Mouse (Mus musculus) spleen, adult 18-20 months (tissue): ENCODE data around the gene Wnk1.

ENCODE experiments used
- DNase-seq, 2 experiments: peaks; one replicate each; pipeline ENCODE4 v3.0.0; 2022; ENCODE audit warnings: mixed read lengths in 2 of 2

The Wnk1 gene

DNA sequence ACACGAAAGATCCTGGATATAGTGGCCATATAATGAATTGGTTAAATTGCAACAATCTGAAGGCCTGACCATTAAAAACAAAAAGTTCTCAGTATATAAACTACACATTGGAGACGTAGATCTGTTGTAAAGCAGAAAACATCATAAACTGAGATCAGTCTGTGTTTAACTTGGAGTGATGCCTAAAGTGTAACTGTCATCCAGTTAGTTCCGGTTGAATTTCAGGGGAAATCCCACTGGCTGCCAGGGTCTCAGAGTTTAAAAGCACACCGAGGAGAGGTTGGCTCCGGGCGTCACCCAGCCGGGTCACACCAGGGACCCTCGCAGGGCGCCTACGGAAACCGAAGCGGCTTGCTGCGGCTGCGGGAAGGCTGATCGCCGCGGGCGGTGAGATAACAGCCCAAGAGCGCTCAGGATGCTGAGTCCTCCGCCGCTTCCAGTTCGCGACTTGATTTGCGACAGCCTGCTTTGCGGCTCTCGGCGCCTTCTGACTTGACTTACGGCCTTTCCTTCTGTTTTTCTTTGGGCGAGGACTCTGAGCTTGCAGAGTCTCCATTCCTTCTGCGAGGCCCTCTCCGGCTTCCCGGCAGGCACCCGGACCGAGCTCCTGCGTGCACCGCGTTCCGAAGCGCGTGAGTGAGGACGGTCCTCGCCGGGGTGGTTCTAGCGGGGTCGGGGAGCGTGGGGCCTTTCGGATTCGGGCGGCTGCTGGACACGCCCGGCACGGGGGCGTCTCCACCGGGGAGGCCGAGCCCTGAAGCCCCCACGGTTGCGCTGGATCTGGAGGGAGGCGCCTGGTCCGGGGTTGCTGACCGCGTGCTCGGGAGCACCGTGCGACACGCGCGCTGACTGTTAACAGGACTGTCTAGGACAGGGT, 136.0 kb downstream of the Wnk1 start, which contains the start of gene Rad52:
Gene Rad52, plus strand, starts transcription at position 495 of the 877 bp plus-strand sequence.
- peak; percentile 63 to 76 for DNase-seq

- no peak for DNase-seq
Measured at GRCm38 (mm10) chr6:119892711-119893110, 145.8 kb downstream of the Wnk1 start.

- DNase-seq = no peak
Measured at GRCm38 (mm10) chr6:119883151-119883550, 155.3 kb downstream of the Wnk1 start.
